Comparison of ENCODE assay signal across 8 mouse cellular contexts in genomic region chr12:76533377-76534222, GRCm38 (mm10). TPM values are rescaled to one million over a fixed set of nuclear protein-coding genes. Genes with fewer than 3 reads are reported as not detected.
DNase-seq lines count a peak whose midpoint lies in the region.

No protein-coding gene starts in this region.

- no peaks in the 10 kb centered on the region for H3K9me3 ChIP-seq in forebrain, embryonic 10.5 days

- H3K36me3 ChIP-seq in forebrain, embryonic 10.5 days (replicated peaks) = no peaks in the 10 kb centered on the region

- H3K27me3 ChIP-seq in forebrain, embryonic 10.5 days (ENCODE audit: poor library complexity, severe bottlenecking) = peaks cover 80% of the 10 kb centered on the region

- peak; percentile 48 for DNase-seq in CD4-positive, CD25-positive, alpha-beta regulatory T cell, adult 2 months (ENCODE audit: low read depth, low spot score)
- peak; percentile 80 to 88 for DNase-seq in adrenal gland, postnatal 36 days
- DNase-seq in forebrain, embryonic 10.5 days (ENCODE audit: extremely low spot score, low spot score) = peak; percentile 80
- peak; percentile 84 to 86 for DNase-seq in heart, postnatal 10 days
- peak; percentile 97 for DNase-seq in kidney, postnatal 36 days
- peak; percentile 59 for DNase-seq in lung, postnatal 25 days (ENCODE audit: low spot score)
- peak; percentile 80 for DNase-seq in ovary, postnatal 36 days (ENCODE audit: low spot score)
- peak; percentile 79 for DNase-seq in urinary bladder, adult 2 months (ENCODE audit: low spot score)

- peak overlapping the region; percentile 77 for H3K4me3 ChIP-seq in forebrain, embryonic 10.5 days

- H3K4me1 ChIP-seq in forebrain, embryonic 10.5 days = peaks cover 45% of the 10 kb centered on the region

- intact Hi-C loops in heart, postnatal 10 days (cut with DNase I) = loop anchor here (2.0 kb wide), 1 partner anchor 15 kb away; no protein-coding TSS in a partner anchor

- WGBS in forebrain, embryonic 10.5 days = under 1% methylated on average over 73 of the region's 74 CpGs

- H3K27ac ChIP-seq in forebrain, embryonic 10.5 days = peak overlapping the region; percentile 86

RNA-seq across cellular contexts. Expression of gene Plekhg3, which starts 2.9 kb away (rescaled TPM):
- total RNA-seq in adrenal gland, postnatal 36 days (2021) = 10 to 100 TPM; 11.1 to 13.0 TPM
- 1.5 and 2.4 TPM in 2 replicates for polyA plus RNA-seq in forebrain, embryonic 10.5 days (2016; fragmentation: Nextera tagmentation; extraction: Ambion mirVana)
- 10 to 100 TPM; 22.7 to 24.6 TPM for total RNA-seq in heart, postnatal 10 days (2021)
- polyA plus RNA-seq in urinary bladder, adult 2 months (2012; rRNA removed) = 56.5 and 62.8 TPM in 2 replicates

Comparison
In these comparisons a context has a peak if more than half of its experiments do, and no peak if none do; other contexts are left out.
1. Peak in every context shown above with its lines: DNase-seq, H3K4me3 ChIP-seq and H3K27ac ChIP-seq.